14 mouse cellular contexts compared by ENCODE assay signal in the genomic region with DNA sequence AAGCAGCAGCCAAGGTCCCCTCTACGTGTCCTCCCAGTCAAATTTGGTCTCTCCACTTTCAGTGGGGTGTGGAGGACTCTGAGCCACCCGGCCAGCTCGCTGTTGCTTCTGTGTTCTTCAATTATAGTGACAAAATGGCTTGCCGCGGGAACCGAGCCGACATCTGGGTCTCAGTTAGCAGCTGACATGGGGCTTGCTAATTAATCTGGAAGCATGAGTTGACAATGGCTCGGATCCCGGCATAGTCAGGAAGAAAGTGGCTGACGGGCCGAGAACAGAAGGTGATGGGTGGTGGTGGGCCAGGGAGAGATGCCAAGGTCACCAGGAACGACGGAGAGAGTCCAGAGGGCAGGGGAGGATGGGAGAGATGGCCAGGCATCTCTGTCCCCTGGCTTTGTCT. TPM values are rescaled to one million over a fixed set of nuclear protein-coding genes. Genes with fewer than 3 reads are reported as not detected.
DNase-seq lines count a peak whose midpoint lies in the region; ATAC-seq and TF ChIP-seq lines count a peak whose summit lies in the region.
"Had no signal": no experiment of that assay in that cellular context is flagged by ENCODE, and none has a peak within 500 bp of the region (broad histone marks: within the 10 kb centered on the region; RNA-seq: fewer than 3 reads in every experiment).

No protein-coding gene starts in this region.

- H3K4me1 ChIP-seq in forebrain, embryonic 16.5 days (replicated peaks; ENCODE audit: control insufficient read depth, insufficient read depth, low read length) = peaks cover 55% of the 10 kb centered on the region
- H3K4me1 ChIP-seq in kidney, embryonic 15.5 days = 0 out of 2 replicates have a peak, but pooled peaks cover 8% of the 10 kb centered on the region
- H3K4me1 ChIP-seq in lung, adult 2 months (ENCODE audit: control insufficient read depth, insufficient read depth, low read length) = no peaks in the 10 kb centered on the region

- H3K9me3 ChIP-seq in forebrain, embryonic 16.5 days (ENCODE audit: control insufficient read depth, low read length) = no peaks in the 10 kb centered on the region
- no peaks in the 10 kb centered on the region for H3K9me3 ChIP-seq in kidney, embryonic 15.5 days (replicated peaks)
- H3K9me3 ChIP-seq: embryonic facial prominence, embryonic 12.5 days; limb, embryonic 10.5 days had no signal

- WGBS in forebrain, embryonic 16.5 days = 7% methylated on average over 13 of the region's 13 CpGs
- 60% methylated on average over 13 of the region's 13 CpGs for WGBS in kidney, embryonic 15.5 days
- 57% methylated on average over 13 of the region's 13 CpGs for WGBS in lung, adult 2 months

- H3K36me3 ChIP-seq in forebrain, embryonic 16.5 days (ENCODE audit: control insufficient read depth, insufficient read depth) = no peaks in the 10 kb centered on the region
- H3K36me3 ChIP-seq in kidney, embryonic 15.5 days = no peaks in the 10 kb centered on the region
- H3K36me3 ChIP-seq: embryonic facial prominence, embryonic 12.5 days; limb, embryonic 10.5 days had no signal

- no peak overlapping the region for H3K9ac ChIP-seq in forebrain, embryonic 16.5 days (replicated peaks; ENCODE audit: low read depth, low read length)
- H3K9ac ChIP-seq in kidney, embryonic 15.5 days = no peak overlapping the region
- H3K9ac ChIP-seq: embryonic facial prominence, embryonic 12.5 days had no signal

- H3K4me3 ChIP-seq in forebrain, embryonic 16.5 days (replicated peaks; ENCODE audit: low read length) = no peak overlapping the region
- no peak overlapping the region for H3K4me3 ChIP-seq in kidney, embryonic 15.5 days (replicated peaks)
- no peak overlapping the region for H3K4me3 ChIP-seq in lung, adult 2 months (replicated peaks; ENCODE audit: extremely low read depth, low read depth, low read length)
- H3K4me3 ChIP-seq: embryonic facial prominence, embryonic 12.5 days; limb, embryonic 10.5 days had no signal

- H3K27ac ChIP-seq in forebrain, embryonic 16.5 days (ENCODE audit: low read length) = peak overlapping the region; percentile 49
- no peak overlapping the region for H3K27ac ChIP-seq in kidney, embryonic 15.5 days
- H3K27ac ChIP-seq: embryonic facial prominence, embryonic 12.5 days; limb, embryonic 10.5 days had no signal

- no peak for TF ChIP-seq POLR2A in lung, adult 2 months (IDR thresholded peaks at IDR 0.05; ENCODE audit: borderline replicate concordance, extremely low read depth, low read depth, low read length)

- ATAC-seq in forebrain, embryonic 16.5 days = peak; percentile 23; the same call in 1 of the 2 replicates
- no peak for ATAC-seq in kidney, embryonic 15.5 days (replicated peaks; ENCODE audit: low FRiP score)

- no peak for TF ChIP-seq CTCF in lung, adult 2 months (IDR thresholded peaks at IDR 0.05; ENCODE audit: insufficient read depth, low read length)

- H3K27me3 ChIP-seq in forebrain, embryonic 16.5 days (replicated peaks; ENCODE audit: control insufficient read depth, insufficient read depth, low read length) = no peaks in the 10 kb centered on the region
- H3K27me3 ChIP-seq in kidney, embryonic 15.5 days = no peaks in the 10 kb centered on the region
- H3K27me3 ChIP-seq: embryonic facial prominence, embryonic 12.5 days had no signal

- no peak overlapping the region for H3K4me2 ChIP-seq in forebrain, embryonic 16.5 days (ENCODE audit: low read length)
- H3K4me2 ChIP-seq in kidney, embryonic 15.5 days = no peak overlapping the region
- H3K4me2 ChIP-seq: embryonic facial prominence, embryonic 12.5 days had no signal

- DNase-seq in right cerebral cortex, postnatal 4 days = peak; percentile 43
- no peak for DNase-seq in right cerebral cortex, postnatal 25 days
- peak; percentile 71 to 79 for DNase-seq in layer of hippocampus, postnatal 14 days (ENCODE audit: low spot score in 2 of 2)
- DNase-seq in retina, postnatal 1 day = peak; percentile 88
- no peak for DNase-seq in yolk sac, embryonic 10.5 days (ENCODE audit: low spot score)
- DNase-seq in lung, adult 2 months = no peak
- DNase-seq: cerebellum, adult 9-10 months; heart, adult 18-20 months; heart, postnatal 36 days; spleen, adult 18-20 months had no signal

RNA-seq across cellular contexts. Expression of gene Slit1, which starts 55.2 kb away (rescaled TPM):
- 18.2 and 21.3 TPM in 2 replicates for polyA plus RNA-seq in forebrain, embryonic 16.5 days (2015; fragmentation: Nextera tagmentation; extraction: Ambion mirVana)
- total RNA-seq in layer of hippocampus, postnatal 14 days (2021) = 100 to 1,000 TPM; 143 to 146 TPM
- polyA plus RNA-seq in kidney, embryonic 15.5 days (2015; fragmentation: Nextera tagmentation; extraction: Ambion mirVana) = 6.1 and 6.3 TPM in 2 replicates
- 0.03 and 0.13 TPM in 2 replicates for polyA plus RNA-seq in lung, adult 2 months (2012; rRNA removed)

Comparison
In these comparisons a context has a peak if more than half of its experiments do, and no peak if none do; other contexts are left out.
1. DNase-seq: peak in right cerebral cortex, postnatal 4 days (single experiment), layer of hippocampus, postnatal 14 days (2 of 2) and retina, postnatal 1 day (single experiment); none in right cerebral cortex, postnatal 25 days (single experiment), yolk sac, embryonic 10.5 days (single experiment) and lung, adult 2 months (single experiment).